Mouse (Mus musculus) lung, embryonic 14.5 days (tissue): ENCODE results near the gene 1600014C23Rik. TPM values are rescaled to one million over a fixed set of nuclear protein-coding genes. Genes with fewer than 3 reads are reported as not detected.

ENCODE experiments used
- ATAC-seq: fragments of 200-750 bp; cut with Nextera tagmentation; 2 replicates; pipeline ENCODE4 v1.8.0; 2017; ENCODE audit warnings: mild to moderate bottlenecking, moderate TSS enrichment, moderate library complexity; ENCODE audit not compliant: insufficient read depth
- DNase-seq: peaks from one replicate; pipeline ENCODE4 v3.0.0-alpha.2; 2015
- H3K27ac ChIP-seq: fragments of 300-500 bp; sonication (generic); 2 replicates; pipeline ENCODE4 v1.5.1; 2014; ENCODE audit warnings: low read depth, mild to moderate bottlenecking, moderate library complexity
- H3K27me3 ChIP-seq: fragments of 300-500 bp; sonication (generic); 2 replicates; pipeline ENCODE4 v1.6.1; 2014; ENCODE audit warnings: low read length, control low read depth; ENCODE audit not compliant: insufficient read depth
- H3K36me3 ChIP-seq: fragments of 300-500 bp; sonication (generic); 2 replicates; pipeline ENCODE4 v1.6.1; 2014; ENCODE audit warnings: control low read depth; ENCODE audit not compliant: insufficient read depth
- H3K4me1 ChIP-seq: fragments of 300-500 bp; sonication (generic); 2 replicates; pipeline ENCODE4 v1.6.1; 2014; ENCODE audit warnings: antibody characterized with exemption, control low read depth; ENCODE audit not compliant: insufficient read depth
- H3K4me2 ChIP-seq: fragments of 300-500 bp; sonication (generic); 2 replicates; pipeline ENCODE4 v1.6.1; 2014; ENCODE audit warnings: mild to moderate bottlenecking
- H3K4me3 ChIP-seq: fragments of 300-500 bp; sonication (generic); 2 replicates; pipeline ENCODE4 v1.5.1; 2014; ENCODE audit warnings: low read depth, low read length
- H3K9ac ChIP-seq: fragments of 300-500 bp; sonication (generic); 2 replicates; pipeline ENCODE4 v1.6.1; 2014
- H3K9me3 ChIP-seq: fragments of 300-500 bp; sonication (generic); 2 replicates; pipeline ENCODE4 v1.6.1; 2016; ENCODE audit warnings: low read depth, low read length, control low read depth
- CTCF ChIP-seq: IDR thresholded peaks from 2 replicates; pipeline ENCODE4 v1.5.1; 2016; ENCODE audit warnings: antibody characterized with exemption, low read depth
- WGBS: fragments of 180-500 bp; shearing (Covaris S2); extraction: QIAGEN DNeasy Blood & Tissue Kit; methylation state at CpG from one replicate; pipeline ENCODE4 v1.1.7; 2014; 5-methylcytosine and 5-hydroxymethylcytosine counted together
- polyA plus RNA-seq: library from polyadenylated mRNA; unstranded; fragments of >200 nt; fragmentation: Nextera tagmentation; extraction: Ambion mirVana; gene quantifications from 2 replicates; pipeline ENCODE4 v1.2.1, GENCODE M21; 2014

1600014C23Rik gene
- polyA plus RNA-seq, 1 experiment from 2014 or later, result not detected

GRCm38 (mm10) chr17:45734333-45734732 lies 689 bp upstream of the 1600014C23Rik start:
- H3K27ac ChIP-seq, result peak overlapping the region; percentile 3; the same call in 1 of the 2 replicates
- H3K9ac ChIP-seq, result peak overlapping the region; percentile 54
- H3K4me3 ChIP-seq, result peak overlapping the region; percentile 36; the same call in 1 of the 2 replicates
- peaks cover 32% of the 10 kb centered on the region for H3K4me1 ChIP-seq
- H3K4me2 ChIP-seq, result peak overlapping the region; percentile 79
- H3K27me3 ChIP-seq, result 0 out of 2 replicates have a peak, but pooled peaks cover 3% of the 10 kb centered on the region
- WGBS, result 21% methylated on average over 3 of the region's 3 CpGs
- TF ChIP-seq CTCF, result no peak
- H3K36me3 ChIP-seq, result no peaks in the 10 kb centered on the region
- no peak for ATAC-seq
- no peaks in the 10 kb centered on the region for H3K9me3 ChIP-seq
- DNase-seq, result no peak

DNA sequence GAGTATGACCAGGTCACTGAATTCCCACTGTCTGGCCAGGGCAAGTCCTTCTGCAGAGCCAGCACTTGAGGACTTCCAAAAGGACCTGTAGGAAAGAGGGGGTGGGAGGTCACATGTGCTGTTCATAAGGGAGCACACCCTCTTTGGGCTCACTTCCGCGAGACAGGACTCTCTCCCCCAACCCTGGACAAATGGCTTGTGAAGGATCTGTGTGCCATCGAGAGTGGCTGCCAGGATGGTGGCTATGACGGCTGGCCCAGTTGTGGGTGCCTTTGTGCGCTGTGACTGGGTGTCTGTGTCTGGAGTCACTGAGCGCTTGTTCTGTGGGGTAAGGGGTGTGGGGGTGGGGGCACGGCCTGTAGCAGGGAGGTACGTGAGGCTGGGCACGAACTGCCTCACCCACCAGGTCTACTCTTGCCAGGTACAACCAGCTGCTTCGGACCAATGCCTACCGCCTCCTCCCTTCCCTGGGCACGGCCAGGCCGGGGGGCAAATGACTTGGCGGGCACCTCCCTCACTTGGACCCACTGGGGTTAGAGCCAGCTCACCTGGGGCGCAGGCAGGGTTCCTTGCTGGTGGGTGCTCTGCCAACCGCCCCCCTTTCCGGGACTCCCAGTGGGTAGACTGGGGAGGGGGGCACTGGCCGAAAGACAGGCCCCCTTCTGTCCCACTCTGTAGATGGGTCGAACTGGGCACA lies 458 bp downstream of the 1600014C23Rik start:
- DNase-seq (no peak), ATAC-seq (no peak)
- 0 out of 2 replicates have a peak, but pooled peaks cover 3% of the 10 kb centered on the region for H3K27me3 ChIP-seq
- no peak for TF ChIP-seq CTCF
- peak overlapping the region; percentile 79 for H3K4me2 ChIP-seq
- H3K27ac ChIP-seq, result no peak overlapping the region
- peak overlapping the region; percentile 54; the same call in 1 of the 2 replicates for H3K9ac ChIP-seq
- WGBS, result 65% methylated on average over 19 of the region's 19 CpGs
- peaks cover 32% of the 10 kb centered on the region for H3K4me1 ChIP-seq
- H3K4me3 ChIP-seq, result peak overlapping the region; percentile 36
- H3K9me3 ChIP-seq, result no peaks in the 10 kb centered on the region
- H3K36me3 ChIP-seq, result no peaks in the 10 kb centered on the region

DNA sequence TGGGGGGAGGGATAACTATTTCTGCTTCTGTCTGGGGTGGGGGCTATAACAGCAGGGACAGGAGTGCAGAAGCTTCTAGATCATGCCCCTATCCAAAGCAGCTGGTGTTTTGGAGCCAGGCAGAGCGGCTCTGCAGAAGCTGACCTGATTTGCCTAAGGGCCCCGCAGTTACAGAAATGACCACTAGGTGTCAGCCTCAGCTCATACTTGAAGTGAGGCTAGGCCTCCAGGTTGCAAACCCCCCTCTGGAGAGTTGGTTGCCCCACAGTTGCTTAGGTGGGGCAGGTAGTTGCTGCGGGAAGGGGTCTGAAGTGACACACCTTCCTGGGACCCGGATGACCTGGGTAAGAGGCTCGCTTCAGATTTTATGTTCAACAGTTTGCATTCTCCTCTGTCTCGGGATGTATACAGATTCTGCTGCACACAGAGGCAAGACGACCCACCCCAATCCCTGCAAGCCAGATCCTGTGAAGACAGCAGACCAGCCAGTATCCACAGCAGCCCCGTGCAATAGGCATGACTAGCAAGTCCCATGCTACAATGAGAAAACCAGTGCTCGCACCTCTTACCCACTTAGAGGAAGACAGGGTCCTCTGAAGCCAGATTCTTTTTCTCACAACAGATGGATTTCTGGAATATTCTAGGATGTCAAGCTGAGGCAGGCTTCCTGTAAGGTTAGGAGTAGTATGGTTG lies 2.3 kb downstream of the 1600014C23Rik start:
- Histone ChIP-seq H3K9me3 (no peaks in the 10 kb centered on the region), H3K9ac (no peak overlapping the region), H3K4me2 (no peak overlapping the region), H3K36me3 (no peaks in the 10 kb centered on the region), H3K4me1 (peaks cover 24% of the 10 kb centered on the region), H3K4me3 (no peak overlapping the region), H3K27me3 (0 out of 2 replicates have a peak, but pooled peaks cover 3% of the 10 kb centered on the region), H3K27ac (no peak overlapping the region)
- ATAC-seq, result 0 out of 2 replicates have a peak, but pooled peaks have one; percentile 8
- peak; percentile 98 for TF ChIP-seq CTCF
- peak; percentile 97 for DNase-seq
- 20% methylated on average over 9 of the region's 9 CpGs for WGBS

- Histone ChIP-seq H3K27ac (no peak overlapping the region), H3K4me2 (no peak overlapping the region), H3K27me3 (0 out of 2 replicates have a peak, but pooled peaks cover 3% of the 10 kb centered on the region), H3K9ac (no peak overlapping the region), H3K4me3 (no peak overlapping the region), H3K36me3 (no peaks in the 10 kb centered on the region), H3K9me3 (no peaks in the 10 kb centered on the region), H3K4me1 (peaks cover 18% of the 10 kb centered on the region)
- WGBS, result 83% methylated on average over 4 of the region's 4 CpGs
- DNase-seq (no peak), ATAC-seq (no peak)
- no peak for TF ChIP-seq CTCF
Measured at GRCm38 (mm10) chr17:45730696-45731095, 2.9 kb downstream of the 1600014C23Rik start.

- no peaks in the 10 kb centered on the region for H3K36me3 ChIP-seq
- WGBS, result 32% methylated on average over 10 of the region's 10 CpGs
- no peak for TF ChIP-seq CTCF
- no peak for ATAC-seq
- no peak overlapping the region for H3K4me2 ChIP-seq
- H3K9me3 ChIP-seq, result no peaks in the 10 kb centered on the region
- DNase-seq, result no peak
- no peak overlapping the region for H3K27ac ChIP-seq
- peaks cover 11% of the 10 kb centered on the region for H3K4me1 ChIP-seq
- 0 out of 2 replicates have a peak, but pooled peaks cover 3% of the 10 kb centered on the region for H3K27me3 ChIP-seq
- H3K9ac ChIP-seq, result 0 out of 2 replicates have a peak overlapping the region, but pooled peaks have one; percentile 15
- H3K4me3 ChIP-seq, result no peak overlapping the region
Measured at GRCm38 (mm10) chr17:45729387-45729786, 4.3 kb downstream of the 1600014C23Rik start.

DNA sequence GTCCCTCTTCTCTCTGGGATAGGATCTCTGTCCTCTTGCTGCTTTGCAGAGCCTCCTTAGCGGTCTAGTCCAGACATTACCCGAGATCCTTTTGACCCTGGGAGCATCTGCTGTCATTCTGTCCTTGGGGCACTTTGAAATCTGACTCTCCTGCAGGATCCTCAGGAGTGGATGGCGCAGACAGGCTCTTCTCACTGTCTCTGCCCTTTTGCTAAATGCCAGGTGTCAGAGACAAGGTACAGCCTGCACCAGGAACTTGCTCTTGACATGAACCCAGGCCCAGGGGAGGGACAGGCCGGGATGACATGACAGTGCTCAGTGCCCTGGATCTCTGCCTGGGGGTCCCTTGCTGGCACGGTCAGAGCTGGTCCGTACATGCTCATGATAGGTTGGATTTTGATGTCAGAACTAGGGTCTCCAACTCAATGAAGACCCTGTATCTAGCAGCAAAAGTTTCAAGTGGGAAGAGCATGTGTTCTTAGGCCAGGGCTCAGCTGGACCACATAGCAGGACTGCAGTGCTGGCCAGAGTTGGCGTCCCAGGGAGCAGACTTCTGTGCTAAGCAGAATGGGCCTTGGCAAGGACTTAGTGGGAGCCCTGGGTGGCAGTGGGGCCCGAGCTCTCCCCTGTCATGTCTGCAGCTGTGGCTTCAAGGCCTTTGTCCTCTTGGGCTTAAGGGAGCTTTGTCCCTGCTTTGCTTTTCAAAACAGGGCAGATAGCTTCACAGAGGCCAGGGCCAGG lies 5.5 kb downstream of the 1600014C23Rik start:
- Histone ChIP-seq H3K9ac (no peak overlapping the region), H3K27ac (no peak overlapping the region), H3K36me3 (no peaks in the 10 kb centered on the region), H3K4me3 (no peak overlapping the region), H3K4me1 (no peaks in the 10 kb centered on the region; the same call in 1 of the 2 replicates), H3K9me3 (no peaks in the 10 kb centered on the region), H3K27me3 (0 out of 2 replicates have a peak, but pooled peaks cover 3% of the 10 kb centered on the region), H3K4me2 (no peak overlapping the region)
- ATAC-seq, result no peak
- no peak for DNase-seq
- WGBS, result 48% methylated on average over 8 of the region's 8 CpGs
- TF ChIP-seq CTCF, result no peak
